Mouse (Mus musculus): ENCODE measurements around the gene Tbc1d10a.

Gene Tbc1d10a

DNA sequence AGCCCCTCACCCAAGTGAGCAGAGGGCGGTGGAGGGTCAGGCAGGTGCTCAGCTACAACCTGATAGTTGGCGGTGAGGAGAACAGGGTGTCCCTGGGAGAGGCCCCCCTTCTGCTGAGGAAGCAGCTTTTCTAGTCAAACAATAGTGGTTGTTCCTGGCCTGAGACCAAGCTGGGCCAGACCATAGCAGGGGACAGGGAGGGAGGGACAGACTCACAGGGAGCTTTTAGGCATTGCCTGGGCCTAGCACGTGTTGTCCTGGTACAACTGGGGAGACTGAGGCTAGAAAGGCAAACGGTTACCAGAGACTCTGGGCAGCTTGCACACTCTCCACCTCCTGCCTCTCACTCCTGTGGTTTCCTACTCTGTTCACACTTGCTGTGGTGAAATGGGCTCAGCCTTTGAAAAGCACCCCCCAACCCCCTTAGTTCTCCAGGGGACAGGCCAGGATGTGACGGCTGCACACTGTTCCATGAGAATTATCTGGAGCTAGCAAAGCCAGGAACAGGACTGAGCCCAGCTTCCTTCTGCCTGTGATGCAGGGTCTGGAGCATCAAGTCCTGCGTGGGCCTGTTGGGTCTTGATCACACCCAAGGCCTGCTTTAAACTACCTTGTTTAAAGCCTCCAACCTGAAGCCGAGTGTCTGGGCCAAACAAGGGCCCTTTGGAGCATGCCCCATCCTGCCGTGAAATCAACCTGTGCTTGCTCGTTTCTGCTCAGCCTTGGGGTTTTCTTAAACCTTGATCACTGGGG is 29.8 kb downstream of the Tbc1d10a start:
- DNase-seq (ENCODE audit: low spot score in 2 of 2), result peak in 1 of 2 experiments; percentile 29

DNA sequence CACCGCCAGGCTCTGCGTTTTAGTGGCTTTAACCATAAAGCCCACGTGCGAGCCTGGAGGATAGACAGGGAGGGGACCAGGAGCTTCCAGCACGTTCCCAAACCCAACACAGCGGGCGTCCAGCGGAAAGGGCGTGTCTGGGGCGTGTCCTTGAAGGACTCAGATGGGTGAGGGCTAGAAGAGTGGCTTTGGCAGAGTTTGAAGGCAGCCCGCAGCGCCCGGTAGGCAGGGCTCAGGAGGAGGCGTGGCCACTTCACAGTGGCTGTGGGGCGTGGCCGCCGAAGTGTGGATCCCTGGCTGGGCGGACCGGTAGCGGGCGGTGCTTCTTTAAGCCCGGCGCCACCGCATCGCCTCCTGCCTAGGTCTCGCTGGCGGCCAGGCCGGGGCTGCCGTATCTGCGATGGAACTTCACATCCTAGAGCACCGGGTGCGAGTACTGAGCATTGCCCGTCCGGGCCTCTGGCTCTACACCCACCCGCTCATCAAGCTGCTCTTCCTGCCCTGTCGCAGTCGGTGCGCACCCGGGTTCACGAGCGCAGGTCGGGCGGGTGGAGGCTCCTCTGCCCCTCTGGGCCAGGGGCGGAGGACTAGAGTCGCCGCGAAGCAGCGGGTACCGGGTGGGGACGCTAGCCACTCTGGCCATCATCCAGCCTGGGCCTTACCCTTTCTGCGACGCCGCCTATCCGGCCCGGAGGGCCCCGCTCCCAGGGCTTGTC is 31.5 kb downstream of the Tbc1d10a start, which contains the start of gene Castor1:
Castor1 (plus strand) TSS at position 312 of the 716 bp plus-strand sequence.
- DNase-seq (ENCODE audit: low spot score in 2 of 2), result peak; percentile 56 to 57

DNA sequence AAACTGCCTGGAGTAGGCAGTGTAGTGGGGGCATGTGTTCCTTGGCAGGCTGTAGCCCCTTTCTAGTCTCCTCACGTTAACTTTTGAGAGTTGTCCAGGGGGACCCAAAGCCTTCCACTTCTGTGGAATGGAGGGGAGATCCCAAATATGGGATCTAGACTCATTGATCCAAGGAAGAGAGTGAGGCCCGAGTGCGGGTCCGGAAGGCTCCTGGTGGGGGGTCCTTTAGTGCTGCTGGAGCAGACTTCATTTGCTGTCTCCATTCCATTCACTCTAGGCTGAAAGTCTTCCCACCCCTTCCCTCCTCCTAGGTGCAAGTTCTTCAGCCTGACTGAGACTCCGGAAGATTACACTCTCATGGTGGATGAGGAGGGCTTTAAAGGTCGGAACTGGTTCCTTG is 32.0 kb downstream of the Tbc1d10a start:
- no peak for DNase-seq (ENCODE audit: low spot score in 2 of 2)

DNA sequence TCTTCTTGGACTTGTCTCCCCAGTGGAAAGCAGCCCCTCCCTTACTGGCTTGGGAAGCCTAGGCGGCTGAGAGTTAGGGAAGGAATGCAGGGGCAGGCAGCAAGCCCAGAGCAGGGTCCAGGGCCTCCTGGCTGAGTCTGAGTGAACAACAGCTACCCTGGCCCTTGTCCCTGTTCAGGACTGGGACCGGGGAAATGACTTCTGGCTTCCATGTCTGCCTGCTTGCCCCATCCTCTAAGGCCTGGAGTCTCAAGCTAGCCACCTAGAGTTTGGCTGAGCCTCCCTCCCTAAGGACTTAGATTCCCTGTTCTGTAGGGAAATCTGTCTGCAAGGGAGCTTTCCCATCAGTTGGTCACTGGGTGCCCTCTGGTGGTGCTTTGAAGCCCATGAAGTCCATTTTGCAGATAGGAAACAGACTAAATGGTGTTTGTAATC is 32.7 kb downstream of the Tbc1d10a start:
- peak in 1 of 2 experiments; percentile 71 for DNase-seq (ENCODE audit: low spot score in 2 of 2)

DNA sequence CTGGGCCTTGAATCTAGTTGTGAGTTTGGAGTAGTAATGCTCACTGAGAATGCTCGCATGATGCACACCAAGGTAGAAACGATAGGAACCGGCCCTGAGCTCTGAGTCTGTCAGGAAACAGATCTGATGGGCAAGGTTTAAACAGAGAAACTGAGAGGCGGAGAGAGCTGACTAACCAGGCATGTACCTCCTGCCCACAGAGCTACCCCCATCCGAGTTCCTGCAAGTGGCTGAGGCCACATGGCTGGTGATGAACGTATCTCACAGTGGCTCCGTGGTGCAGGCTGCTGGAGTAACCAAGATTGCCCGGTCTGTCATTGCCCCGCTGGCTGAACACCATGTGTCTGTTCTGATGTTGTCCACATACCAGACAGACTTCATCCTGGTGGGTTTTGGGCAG is 33.3 kb downstream of the Tbc1d10a start:
- DNase-seq (ENCODE audit: low spot score in 2 of 2), result no peak

DNA sequence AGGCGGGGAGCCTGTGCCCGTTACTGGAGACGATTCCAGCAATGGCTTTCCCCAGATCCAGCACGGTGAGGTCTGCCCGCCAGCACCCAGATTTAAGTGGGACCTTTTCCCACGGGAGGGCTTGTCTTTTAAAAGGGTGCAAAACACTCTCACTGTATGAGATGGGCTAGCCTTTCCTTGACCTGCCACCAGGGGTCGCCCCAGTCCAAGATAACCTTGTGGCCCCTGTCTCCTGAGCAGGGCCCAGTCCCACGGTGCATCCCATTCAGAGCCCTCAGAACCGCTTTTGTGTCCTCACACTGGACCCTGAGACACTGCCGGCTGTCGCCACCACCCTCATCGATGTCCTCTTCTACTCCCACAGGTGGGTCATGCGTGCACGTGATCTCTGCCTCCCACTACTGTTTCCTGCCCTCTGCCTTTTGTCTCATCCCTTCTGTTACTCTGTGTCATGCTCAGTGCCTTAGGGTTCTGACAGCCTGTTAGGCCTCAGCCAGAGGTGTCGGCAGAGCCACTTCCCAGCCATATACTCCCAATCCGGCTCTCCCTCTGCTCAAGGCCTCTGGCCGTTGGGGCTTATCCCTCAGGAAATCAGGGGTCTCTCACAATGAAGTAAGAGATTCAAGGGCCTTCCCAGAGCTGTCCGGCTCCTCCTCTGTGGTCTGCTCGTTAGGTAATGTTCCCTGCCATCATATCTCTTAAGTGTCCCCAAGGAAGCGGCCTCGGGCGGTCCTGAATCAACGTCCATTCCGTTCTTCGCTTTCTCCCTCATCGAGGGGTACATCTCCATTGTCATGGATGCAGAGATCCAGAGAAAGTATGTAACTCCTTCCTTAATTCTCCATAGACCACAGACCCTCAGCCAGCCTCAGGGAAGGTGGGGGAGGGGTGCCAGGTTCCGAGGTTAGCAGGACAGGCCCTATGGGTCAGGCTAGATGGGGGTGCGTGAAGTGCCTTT is 34.1 kb downstream of the Tbc1d10a start:
- DNase-seq (ENCODE audit: low spot score in 2 of 2), result peak in 1 of 2 experiments; percentile 75

DNA sequence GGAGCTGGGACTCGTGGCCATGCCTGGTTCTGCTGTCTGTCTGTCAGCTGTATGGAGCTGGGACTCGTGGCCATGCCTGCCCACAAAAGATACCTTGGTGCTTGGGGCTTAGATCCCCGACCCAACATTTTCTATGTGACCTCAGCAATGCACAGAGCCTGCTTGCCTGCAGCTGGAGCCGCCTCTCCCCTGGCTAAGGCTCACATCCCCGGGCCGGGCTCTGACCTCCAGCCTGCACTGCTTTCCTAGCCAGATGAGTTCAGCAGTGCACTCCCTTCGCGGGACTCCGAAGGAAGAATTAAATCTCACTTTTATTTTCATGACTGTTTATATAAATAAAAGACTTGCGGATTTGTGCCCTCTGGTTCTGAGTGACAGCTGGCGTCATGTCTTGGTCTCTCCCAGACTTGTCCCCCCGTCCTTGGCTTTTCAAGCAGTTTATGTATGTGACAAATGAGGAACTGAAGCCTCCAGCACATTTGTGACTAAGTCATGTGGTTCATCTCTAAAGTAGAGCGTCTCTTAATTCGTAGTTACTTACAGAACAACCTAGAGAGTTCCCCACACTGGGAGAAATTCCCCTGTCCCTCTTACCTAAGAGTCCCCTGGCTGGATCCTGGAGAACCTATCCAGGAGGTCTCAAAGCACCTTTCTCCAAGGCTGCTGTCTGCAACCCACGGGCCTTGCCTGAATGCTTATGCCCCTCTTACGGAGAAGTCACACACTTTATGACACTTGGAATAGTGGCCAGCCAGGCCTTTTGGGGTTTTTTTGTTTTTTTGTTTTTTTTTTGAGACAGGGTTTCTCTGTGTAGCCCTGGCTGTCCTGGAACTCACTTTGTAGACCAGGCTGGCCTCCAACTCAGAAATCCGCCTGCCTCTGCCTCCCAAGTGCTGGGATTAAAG is 35.7 kb downstream of the Tbc1d10a start:
- DNase-seq (ENCODE audit: low spot score in 2 of 2), result no peak

DNA sequence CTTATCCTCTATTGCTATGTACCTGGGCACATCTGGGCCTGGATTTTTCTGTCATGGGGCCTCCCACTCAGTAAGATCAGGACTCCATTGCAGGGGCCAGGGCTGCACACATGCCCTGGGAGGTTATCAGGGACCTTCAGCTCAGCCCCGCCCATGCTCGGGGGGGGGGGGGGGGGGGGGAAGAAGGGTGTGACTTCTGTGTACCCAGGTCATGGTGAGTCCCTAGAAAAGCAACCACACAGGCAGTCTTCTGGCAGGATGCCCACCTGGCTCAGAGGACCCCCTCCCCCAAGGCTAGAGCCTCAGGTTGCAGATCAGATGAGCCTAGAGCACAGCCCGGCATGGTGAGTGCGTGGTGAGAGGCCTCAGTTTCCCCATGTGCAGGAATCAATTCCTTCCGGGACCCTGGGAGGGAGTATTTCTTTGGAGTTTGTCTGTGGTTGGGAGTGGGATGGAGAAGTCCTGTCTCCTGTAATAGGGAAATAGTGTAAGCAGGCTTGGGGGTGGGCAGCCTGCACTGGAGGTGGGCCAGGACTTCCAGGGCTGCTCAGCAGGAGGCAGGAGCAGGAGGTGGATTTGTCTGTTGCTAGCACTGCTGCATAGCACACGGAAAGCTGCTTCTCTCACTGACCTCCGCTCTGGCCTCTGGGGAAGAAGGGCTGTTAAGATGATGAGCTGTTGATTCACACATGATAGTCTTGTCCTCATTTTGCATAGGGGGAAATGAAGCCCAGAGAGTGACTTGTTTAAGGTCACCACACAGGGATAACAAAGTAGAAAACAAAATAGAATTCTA is 37.0 kb downstream of the Tbc1d10a start:
- DNase-seq (ENCODE audit: low spot score in 2 of 2), result no peak

DNA sequence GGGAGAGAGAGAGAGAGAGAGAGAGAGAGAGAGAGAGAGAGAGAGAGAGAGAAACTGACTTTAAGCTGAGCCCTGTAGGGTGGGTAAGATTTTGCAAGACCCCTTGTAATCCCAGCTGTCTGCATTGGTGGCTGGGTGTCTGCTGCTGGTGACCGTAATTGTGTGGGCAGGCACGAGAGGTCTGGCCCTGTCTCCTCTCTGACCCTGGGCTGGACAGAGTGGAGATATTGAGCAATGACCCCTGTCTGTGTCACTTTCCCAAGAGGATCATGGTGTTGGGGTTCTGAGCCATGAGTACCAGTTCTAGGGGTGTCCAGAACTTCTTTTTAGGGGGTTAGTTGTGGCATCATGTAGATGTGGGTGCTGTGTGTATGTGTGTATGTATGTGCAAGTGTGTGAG is 37.6 kb downstream of the Tbc1d10a start:
- DNase-seq (ENCODE audit: low spot score in 2 of 2), result no peak

DNA sequence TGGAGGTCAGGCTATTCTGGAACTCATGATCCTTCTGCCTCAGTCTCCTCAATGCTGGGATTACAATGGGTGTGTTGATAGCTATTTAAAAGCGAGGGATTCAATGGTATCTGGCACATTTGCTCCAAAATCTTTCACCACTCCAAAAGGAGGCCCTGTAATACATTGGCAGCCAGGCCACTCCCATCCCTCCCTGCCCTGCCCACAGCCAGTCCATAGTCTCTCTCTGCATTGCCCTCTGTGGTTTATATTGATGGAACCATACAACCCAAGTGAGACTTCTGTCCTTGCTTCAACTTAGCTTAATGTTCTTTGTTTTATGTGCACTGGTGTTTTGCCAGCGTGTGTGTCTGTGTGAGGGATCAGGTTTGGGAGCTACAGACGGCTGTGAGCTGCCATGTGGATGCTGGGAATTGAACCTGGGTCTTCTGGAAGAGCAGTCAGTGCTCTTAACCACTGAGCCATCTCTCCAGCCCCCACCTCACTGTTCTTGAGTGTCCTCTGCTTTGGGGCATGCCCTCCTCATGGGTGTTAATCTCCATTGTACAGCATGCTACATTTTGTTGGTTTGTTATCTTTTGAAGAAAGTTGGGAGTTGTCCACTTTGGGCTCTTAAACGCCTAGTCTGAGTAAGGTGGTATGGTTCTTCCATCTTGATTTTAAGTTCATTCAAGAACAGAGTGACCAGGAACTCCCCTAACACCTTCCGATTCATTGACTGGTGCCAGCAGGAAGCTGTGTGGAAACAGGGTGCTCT is 40.2 kb downstream of the Tbc1d10a start:
- no peak for DNase-seq (ENCODE audit: low spot score in 2 of 2)

DNA sequence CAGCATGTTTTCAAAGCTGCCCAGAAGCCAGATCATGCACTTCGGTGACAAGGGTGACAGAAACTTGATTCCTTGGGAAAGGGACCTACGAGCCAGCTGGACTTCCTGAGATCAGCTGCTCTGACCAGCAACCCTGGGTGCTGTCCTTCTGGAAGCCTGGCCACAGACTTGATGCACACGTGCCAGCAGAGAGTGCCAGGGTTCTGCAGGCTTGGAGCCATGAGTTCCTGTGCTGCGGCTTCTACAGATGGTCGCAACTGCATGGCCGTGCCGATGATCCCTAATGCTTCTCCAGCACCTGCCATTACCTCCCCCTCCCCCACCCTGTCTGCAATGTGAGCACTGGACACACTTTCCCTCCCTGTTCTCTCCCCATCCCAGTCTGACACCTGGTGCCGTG is 41.9 kb downstream of the Tbc1d10a start:
- no peak for DNase-seq (ENCODE audit: low spot score in 2 of 2)

DNA sequence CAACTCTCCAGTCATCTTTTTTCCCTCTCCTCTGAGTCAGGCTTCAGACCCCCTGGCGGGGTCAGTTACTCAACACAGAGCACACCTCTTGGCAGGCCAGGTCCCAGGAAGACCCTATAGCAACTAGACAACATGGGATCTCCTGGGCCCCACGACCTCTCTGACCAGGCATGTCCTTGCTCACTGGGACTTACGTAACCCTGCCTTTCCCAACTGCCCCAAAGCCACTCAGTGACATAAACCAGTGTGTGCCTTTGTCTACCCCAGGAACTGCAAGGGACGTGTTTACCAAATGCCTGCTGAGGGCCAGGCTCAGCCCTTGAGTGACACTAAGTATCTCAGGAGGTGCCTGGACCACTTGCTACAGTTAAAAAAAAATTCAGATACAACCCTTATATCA is 43.3 kb downstream of the Tbc1d10a start:
- DNase-seq (ENCODE audit: low spot score in 2 of 2), result no peak

DNA sequence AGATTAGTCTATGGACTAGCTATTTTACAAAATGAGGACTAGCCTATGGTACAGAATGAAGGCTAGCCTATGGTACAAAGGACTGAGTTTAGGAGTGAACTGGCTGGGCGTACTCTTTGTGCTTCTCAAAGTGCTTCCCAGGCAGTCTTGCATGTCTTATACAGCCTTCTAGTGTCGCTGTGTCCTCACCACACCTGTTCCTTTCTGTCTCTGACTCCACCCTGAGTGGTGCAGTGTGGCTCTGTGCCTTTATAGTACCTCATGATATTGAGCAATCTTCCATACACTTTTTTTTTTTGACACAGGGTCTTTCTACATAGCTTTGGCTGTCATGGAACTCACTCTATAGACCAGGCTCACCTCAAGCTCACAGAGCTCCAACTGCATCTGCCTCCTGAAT is 44.8 kb downstream of the Tbc1d10a start:
- no peak for DNase-seq (ENCODE audit: low spot score in 2 of 2)

DNA sequence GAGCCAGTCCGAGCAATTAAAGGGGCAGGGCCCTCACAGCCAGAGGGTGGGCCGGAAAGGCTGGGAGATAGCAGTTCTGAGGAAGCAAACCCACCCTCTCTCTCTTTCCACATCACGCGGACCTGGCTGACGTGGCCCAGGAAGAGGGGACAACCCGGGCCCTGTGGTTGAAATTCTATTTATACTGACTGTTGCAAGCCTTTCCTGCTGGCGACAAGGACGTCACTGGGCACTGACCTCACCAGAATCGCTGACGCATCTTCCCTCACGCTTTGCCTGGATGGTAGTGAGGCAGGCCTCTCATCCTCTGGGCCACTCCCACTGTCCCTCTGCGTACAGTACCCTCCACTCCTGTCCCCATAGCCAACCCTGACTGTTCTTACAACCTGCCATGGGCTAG is 46.1 kb downstream of the Tbc1d10a start:
- DNase-seq (ENCODE audit: low spot score in 2 of 2), result no peak

DNA sequence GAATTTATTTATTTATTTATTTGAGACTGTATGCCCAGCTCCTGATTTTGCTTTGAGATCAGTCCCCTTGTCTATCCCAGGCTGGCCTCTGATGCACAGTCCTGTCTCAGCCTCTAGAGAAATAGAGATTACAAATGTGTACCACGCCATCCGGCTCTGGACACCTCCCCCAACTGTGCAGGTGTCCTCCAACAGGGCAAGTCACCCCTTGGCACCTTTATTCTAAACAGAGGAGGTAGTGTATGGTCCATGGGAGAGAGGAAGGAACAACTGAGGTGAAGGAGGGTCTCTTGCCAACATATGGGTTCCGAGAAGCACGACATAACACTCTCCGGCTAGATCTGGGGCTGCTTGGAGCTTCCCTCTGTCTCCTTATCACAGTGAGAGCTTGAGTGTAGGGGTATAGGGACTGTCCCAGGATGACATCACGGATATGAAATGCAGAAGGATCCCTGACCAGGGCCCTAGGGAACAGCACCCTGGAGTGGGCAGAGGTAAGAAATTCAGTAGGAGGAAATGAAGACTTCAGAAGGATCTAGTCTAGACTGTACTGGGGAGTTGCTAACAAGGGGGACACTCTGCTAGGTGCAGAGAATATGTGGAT is 48.6 kb downstream of the Tbc1d10a start:
- no peak for DNase-seq (ENCODE audit: low spot score in 2 of 2)

DNA sequence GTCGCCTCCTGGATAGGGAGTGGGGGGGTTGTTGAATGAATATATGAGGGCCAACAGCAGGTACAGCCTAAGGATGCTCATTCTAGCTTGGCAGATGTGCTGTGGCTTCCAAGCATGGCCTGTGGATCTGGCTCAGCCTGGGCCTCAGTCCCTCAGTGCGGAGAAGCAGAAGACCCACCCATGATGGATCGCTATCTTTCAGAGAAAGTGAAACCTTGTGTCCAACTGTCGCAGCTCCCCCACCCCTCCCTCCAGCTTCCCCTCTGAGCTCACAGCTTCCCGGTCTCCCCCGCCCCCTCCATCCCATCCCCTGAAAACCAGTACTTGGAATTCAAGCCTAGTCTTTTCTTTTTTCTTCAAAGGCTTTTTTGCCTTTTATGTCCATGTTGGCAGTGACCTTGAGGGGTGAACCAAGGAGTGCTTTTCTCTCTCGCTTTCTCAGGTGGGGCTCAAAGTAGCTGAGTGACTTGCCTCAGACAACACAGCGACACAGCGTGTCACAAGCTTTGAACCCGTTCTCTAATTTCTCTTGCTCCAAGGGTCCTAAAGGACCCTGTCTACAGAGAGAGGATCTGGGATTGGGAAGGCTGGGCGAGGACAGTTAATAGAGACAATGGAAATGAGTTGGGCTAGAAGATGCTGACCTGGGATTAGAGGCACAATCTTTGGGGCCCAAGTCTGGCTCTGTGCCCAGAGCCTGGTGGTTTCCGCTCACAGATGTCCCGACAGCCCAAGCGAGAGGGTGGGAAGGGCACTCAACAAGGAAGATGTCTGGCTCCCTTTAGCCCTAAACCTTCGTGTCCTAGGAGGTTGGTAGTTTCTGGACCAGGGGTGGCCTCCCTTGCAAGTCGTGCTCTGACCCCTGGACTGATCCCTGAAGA is 49.3 kb downstream of the Tbc1d10a start, which contains the start of gene Osm:
Osm (plus strand) TSS at position 756 of the 881 bp plus-strand sequence.
- DNase-seq (ENCODE audit: low spot score in 2 of 2), result no peak

DNA sequence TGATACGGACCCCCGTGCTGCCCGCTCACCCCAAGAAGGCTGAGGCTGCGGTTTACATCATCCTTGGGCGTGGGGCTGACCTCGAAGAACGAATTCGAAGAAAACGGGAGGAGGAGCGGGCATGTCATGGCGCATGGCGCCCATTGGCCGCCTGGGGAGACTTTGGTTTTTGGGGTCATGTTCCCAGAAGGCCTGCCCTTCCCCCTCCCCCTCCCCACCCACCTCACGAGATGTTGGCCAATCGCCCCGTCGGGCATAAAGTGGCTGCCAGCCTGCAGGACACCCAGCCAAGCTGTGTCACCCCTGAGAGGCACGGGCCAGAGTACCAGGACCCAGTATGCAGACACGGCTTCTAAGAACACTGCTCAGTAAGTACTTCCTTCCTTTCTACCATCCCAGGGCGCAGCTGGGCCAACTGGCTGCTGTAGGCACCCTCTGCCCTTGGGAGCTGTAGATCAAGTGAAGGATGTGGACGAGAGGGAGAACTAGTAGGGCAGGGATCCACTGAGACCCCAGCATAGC is 50.0 kb downstream of the Tbc1d10a start:
- no peak for DNase-seq (ENCODE audit: low spot score in 2 of 2)
